Mouse (Mus musculus): ENCODE data around the gene Kif3c.

DNA sequence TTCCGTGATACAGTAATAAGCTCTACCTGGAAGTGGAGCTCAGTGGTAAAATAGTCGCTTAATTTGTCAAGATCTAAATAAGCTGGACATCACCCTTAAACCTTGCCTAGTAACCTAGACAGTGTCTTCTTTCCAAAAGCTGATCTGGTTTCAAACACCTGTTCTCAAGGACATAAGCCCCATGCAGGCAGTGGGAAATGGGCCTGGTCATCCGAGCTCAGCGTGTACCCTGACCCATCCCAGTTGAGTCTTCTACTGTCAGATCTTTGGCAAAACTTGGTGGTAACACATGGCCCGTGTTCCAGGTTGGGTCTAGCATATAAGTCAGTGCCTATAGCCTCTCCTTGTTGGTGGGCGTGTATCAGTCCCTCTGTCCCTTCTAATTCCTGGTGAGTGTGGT lies 8.6 kb downstream of the Kif3c start:
- TF ChIP-seq EP300 (IDR thresholded peaks at IDR 0.05; ENCODE audit: low read depth) (no peak), CTCF (IDR thresholded peaks at IDR 0.05; ENCODE audit: low read depth) (no peak)
